Mouse (Mus musculus) hindbrain, embryonic 15.5 days (tissue): ENCODE results near the gene Lamb1. TPM values are rescaled to one million over a fixed set of nuclear protein-coding genes. Genes with fewer than 3 reads are reported as not detected.

Experiments
- ATAC-seq: fragments of 200-750 bp; cut with Nextera tagmentation; 2 replicates; pipeline ENCODE4 v1.8.0; 2017; ENCODE audit warnings: low read depth, moderate number of reproducible peaks, moderate TSS enrichment; ENCODE audit not compliant: low FRiP score
- H3K27ac ChIP-seq: fragments of 300-500 bp; sonication (generic); replicated peaks from 2 replicates; pipeline ENCODE4 v1.5.1; 2015; ENCODE audit warnings: mild to moderate bottlenecking, inconsistent platforms
- H3K27me3 ChIP-seq: fragments of 300-500 bp; sonication (generic); 2 replicates; pipeline ENCODE4 v1.6.1; 2015; ENCODE audit warnings: control low read depth, inconsistent platforms
- H3K36me3 ChIP-seq: fragments of 300-500 bp; sonication (generic); 2 replicates; pipeline ENCODE4 v1.6.1; 2015; ENCODE audit warnings: control low read depth, inconsistent platforms
- H3K4me1 ChIP-seq: fragments of 300-500 bp; sonication (generic); replicated peaks from 2 replicates; pipeline ENCODE4 v1.6.1; 2015; ENCODE audit warnings: control low read depth, inconsistent platforms
- H3K4me2 ChIP-seq: fragments of 300-500 bp; sonication (generic); 2 replicates; pipeline ENCODE4 v1.6.1; 2015; ENCODE audit warnings: moderate library complexity, mild to moderate bottlenecking, inconsistent platforms
- H3K4me3 ChIP-seq: fragments of 300-500 bp; sonication (generic); 2 replicates; pipeline ENCODE4 v1.5.1; 2015; ENCODE audit warnings: mild to moderate bottlenecking, inconsistent platforms
- H3K9ac ChIP-seq: fragments of 300-500 bp; sonication (generic); 2 replicates; pipeline ENCODE4 v1.6.1; 2015; ENCODE audit warnings: inconsistent platforms
- H3K9me3 ChIP-seq: fragments of 300-500 bp; sonication (generic); 2 replicates; pipeline ENCODE4 v1.6.1; 2016; ENCODE audit warnings: control low read depth, inconsistent platforms
- WGBS: fragments of 180-500 bp; shearing (Covaris S2); methylation state at CpG from one replicate; pipeline ENCODE4 v1.1.7; 2015; 5-methylcytosine and 5-hydroxymethylcytosine counted together
- polyA plus RNA-seq: library from polyadenylated mRNA; unstranded; fragments of >200 nt; fragmentation: Nextera tagmentation; extraction: Ambion mirVana; gene quantifications from 2 replicates; pipeline ENCODE4 v1.2.1, GENCODE M21; 2015

Gene Lamb1
- polyA plus RNA-seq, 1 experiment from 2014 or later, result 18.4 TPM

GRCm38 (mm10) chr12:31239031-31239583 is 25.9 kb upstream of the Lamb1 start:
- Histone ChIP-seq H3K36me3 (no peaks in the 10 kb centered on the region), H3K27ac (no peak overlapping the region), H3K4me3 (no peak overlapping the region), H3K9me3 (no peaks in the 10 kb centered on the region), H3K4me2 (no peak overlapping the region), H3K4me1 (peaks cover 5% of the 10 kb centered on the region; the same call in 1 of the 2 replicates), H3K27me3 (no peaks in the 10 kb centered on the region), H3K9ac (no peak overlapping the region)
- WGBS, result 91% methylated on average over 3 of the region's 3 CpGs
- ATAC-seq, result no peak

GRCm38 (mm10) chr12:31239798-31240197 is 25.2 kb upstream of the Lamb1 start:
- Histone ChIP-seq H3K9ac (no peak overlapping the region), H3K27ac (no peak overlapping the region), H3K27me3 (no peaks in the 10 kb centered on the region), H3K9me3 (no peaks in the 10 kb centered on the region), H3K4me3 (no peak overlapping the region), H3K4me1 (peaks cover 5% of the 10 kb centered on the region; the same call in 1 of the 2 replicates), H3K4me2 (no peak overlapping the region), H3K36me3 (no peaks in the 10 kb centered on the region)
- no peak for ATAC-seq
- WGBS, result 85% methylated on average over 4 of the region's 4 CpGs

- Histone ChIP-seq H3K9me3 (no peaks in the 10 kb centered on the region), H3K9ac (no peak within 1 kb of the TSS), H3K27ac (no peak within 1 kb of the TSS), H3K4me2 (no peak within 1 kb of the TSS), H3K27me3 (no peaks in the 10 kb centered on the region), H3K4me3 (no peak within 1 kb of the TSS), H3K36me3 (no peaks in the 10 kb centered on the region), H3K4me1 (peaks cover 5% of the 10 kb centered on the region; the same call in 1 of the 2 replicates)
- no peak for ATAC-seq
- WGBS, result 88% methylated on average over 5 of the region's 5 CpGs
These were observed 24.6 kb upstream of the Lamb1 start, which contains the start of gene Gm6993 for GRCm38 (mm10) chr12:31240470-31240869. Gm6993 (plus strand) TSS chr12:31240770.

GRCm38 (mm10) chr12:31241595-31242342 is 23.3 kb upstream of the Lamb1 start:
- Histone ChIP-seq H3K4me1 (peaks cover 3% of the 10 kb centered on the region; the same call in 1 of the 2 replicates), H3K4me2 (no peak overlapping the region)

GRCm38 (mm10) chr12:31244001-31244400 is 21.0 kb upstream of the Lamb1 start:
- Histone ChIP-seq H3K9me3 (no peaks in the 10 kb centered on the region), H3K27ac (no peak overlapping the region), H3K4me1 (no peaks in the 10 kb centered on the region), H3K4me2 (no peak overlapping the region), H3K9ac (no peak overlapping the region), H3K27me3 (no peaks in the 10 kb centered on the region), H3K4me3 (no peak overlapping the region), H3K36me3 (no peaks in the 10 kb centered on the region)
- ATAC-seq, result no peak
- 87% methylated on average over 2 of the region's 2 CpGs for whole genome bisulfite sequencing

More at GRCm38 (mm10) chr12:31241595-31242342, 23.3 kb upstream of the Lamb1 start:
- Histone ChIP-seq H3K27me3 (no peaks in the 10 kb centered on the region), H3K36me3 (no peaks in the 10 kb centered on the region), H3K4me3 (no peak overlapping the region), H3K9me3 (no peaks in the 10 kb centered on the region), H3K9ac (no peak overlapping the region), H3K27ac (no peak overlapping the region)
- no peak for ATAC-seq
- 80% methylated on average over 6 of the region's 6 CpGs for WGBS

- no peak for ATAC-seq
- H3K9me3 ChIP-seq, result no peaks in the 10 kb centered on the region
- no peaks in the 10 kb centered on the region for H3K27me3 ChIP-seq
- no peak overlapping the region for H3K9ac ChIP-seq
- 93% methylated on average over 3 of the region's 3 CpGs for WGBS
- no peaks in the 10 kb centered on the region for H3K36me3 ChIP-seq
- no peaks in the 10 kb centered on the region for H3K4me1 ChIP-seq
- no peak overlapping the region for H3K4me3 ChIP-seq
- H3K27ac ChIP-seq, result no peak overlapping the region
- no peak overlapping the region for H3K4me2 ChIP-seq
These were observed 20.3 kb upstream of the Lamb1 start for GRCm38 (mm10) chr12:31244691-31245090.

GRCm38 (mm10) chr12:31246153-31246552 is 18.9 kb upstream of the Lamb1 start:
- H3K27ac ChIP-seq, result no peak overlapping the region
- no peaks in the 10 kb centered on the region for H3K27me3 ChIP-seq
- H3K36me3 ChIP-seq, result no peaks in the 10 kb centered on the region
- no peak overlapping the region for H3K9ac ChIP-seq
- no peaks in the 10 kb centered on the region for H3K9me3 ChIP-seq
- no peak for ATAC-seq
- H3K4me2 ChIP-seq, result no peak overlapping the region
- 52% methylated on average over 3 of the region's 3 CpGs for WGBS
- H3K4me3 ChIP-seq, result no peak overlapping the region
- no peaks in the 10 kb centered on the region for H3K4me1 ChIP-seq

GRCm38 (mm10) chr12:31246615-31247014 is 18.4 kb upstream of the Lamb1 start:
- no peak overlapping the region for H3K4me2 ChIP-seq
- H3K4me1 ChIP-seq, result no peaks in the 10 kb centered on the region
- H3K9me3 ChIP-seq, result no peaks in the 10 kb centered on the region
- ATAC-seq, result no peak
- no peak overlapping the region for H3K27ac ChIP-seq
- H3K27me3 ChIP-seq, result no peaks in the 10 kb centered on the region
- H3K36me3 ChIP-seq, result no peaks in the 10 kb centered on the region
- no peak overlapping the region for H3K9ac ChIP-seq
- WGBS, result 29% methylated on average over 3 of the region's 3 CpGs
- H3K4me3 ChIP-seq, result no peak overlapping the region

GRCm38 (mm10) chr12:31248165-31248564 is 16.9 kb upstream of the Lamb1 start:
- WGBS, result 34% methylated on average over 3 of the region's 3 CpGs
- no peak overlapping the region for H3K9ac ChIP-seq
- no peak overlapping the region for H3K4me3 ChIP-seq

GRCm38 (mm10) chr12:31248681-31249080 is 16.4 kb upstream of the Lamb1 start:
- Histone ChIP-seq H3K9ac (no peak overlapping the region), H3K4me3 (no peak overlapping the region), H3K9me3 (no peaks in the 10 kb centered on the region), H3K4me1 (no peaks in the 10 kb centered on the region), H3K27me3 (no peaks in the 10 kb centered on the region), H3K4me2 (no peak overlapping the region), H3K27ac (no peak overlapping the region), H3K36me3 (no peaks in the 10 kb centered on the region)
- WGBS, result 53% methylated on average over 10 of the region's 10 CpGs
- no peak for ATAC-seq

More at GRCm38 (mm10) chr12:31248165-31248564, 16.9 kb upstream of the Lamb1 start:
- no peak for ATAC-seq
- H3K9me3 ChIP-seq, result no peaks in the 10 kb centered on the region
- H3K27me3 ChIP-seq, result no peaks in the 10 kb centered on the region
- H3K36me3 ChIP-seq, result no peaks in the 10 kb centered on the region
- H3K27ac ChIP-seq, result no peak overlapping the region
- no peak overlapping the region for H3K4me2 ChIP-seq
- no peaks in the 10 kb centered on the region for H3K4me1 ChIP-seq

- Histone ChIP-seq H3K4me1 (no peaks in the 10 kb centered on the region), H3K27me3 (no peaks in the 10 kb centered on the region)
- 78% methylated on average over 4 of the region's 4 CpGs for WGBS
These were observed 12.8 kb upstream of the Lamb1 start for GRCm38 (mm10) chr12:31252259-31252658.

GRCm38 (mm10) chr12:31254978-31255377 is 10.1 kb upstream of the Lamb1 start:
- H3K9me3 ChIP-seq, result no peaks in the 10 kb centered on the region
- 86% methylated on average over 8 of the region's 8 CpGs for WGBS
- no peak overlapping the region for H3K9ac ChIP-seq
- H3K4me1 ChIP-seq, result no peaks in the 10 kb centered on the region
- no peak overlapping the region for H3K27ac ChIP-seq
- no peaks in the 10 kb centered on the region for H3K36me3 ChIP-seq
- no peak overlapping the region for H3K4me3 ChIP-seq
- no peak overlapping the region for H3K4me2 ChIP-seq
- ATAC-seq, result no peak
- H3K27me3 ChIP-seq, result no peaks in the 10 kb centered on the region

More at GRCm38 (mm10) chr12:31252259-31252658, 12.8 kb upstream of the Lamb1 start:
- no peak overlapping the region for H3K4me3 ChIP-seq
- no peak overlapping the region for H3K27ac ChIP-seq
- no peaks in the 10 kb centered on the region for H3K9me3 ChIP-seq
- H3K4me2 ChIP-seq, result no peak overlapping the region
- no peak for ATAC-seq
- H3K36me3 ChIP-seq, result no peaks in the 10 kb centered on the region
- no peak overlapping the region for H3K9ac ChIP-seq
